Mouse (Mus musculus) granulocyte monocyte progenitor cell, adult 5-6 weeks (primary cell): Measurements from ENCODE around the gene Ifit3b. TPM values are rescaled to one million over a fixed set of nuclear protein-coding genes. Genes with fewer than 3 reads are reported as not detected.

Experiments used
- total RNA-seq, 2 experiments: library from RNA; stranded (forward) in 1 of 2; stranded (reverse) in 1 of 2; fragments of 200-712, 200-1000 nt in 1 of 2; fragments of >200 nt in 1 of 2; fragmentation: Nextera tagmentation in 1 of 2; gene quantifications; 2 replicates each; pipeline ENCODE4 v1.2.3; 2014 to 2017

Ifit3b gene
- total RNA-seq, 2 experiments from 2014 or later: not detected

Other genes with a start within 250 kb of the Ifit3b start
- not detected in 2 replicates for gene Ch25h, start 132.8 kb upstream of the Ifit3b start, total RNA-seq (2014; fragmentation: Nextera tagmentation)
- not detected in 2 replicates for gene Ch25h, start 132.8 kb upstream of the Ifit3b start, total RNA-seq (2017)
- 45.6 and 49.7 TPM in 2 replicates for gene Lipa, start 80.5 kb upstream of the Ifit3b start, total RNA-seq (2014; fragmentation: Nextera tagmentation)
- 31.4 and 33.1 TPM in 2 replicates for gene Lipa, start 80.5 kb upstream of the Ifit3b start, total RNA-seq (2017)
- 8.9 and 9.2 TPM in 2 replicates for gene Ifit2, start 57.3 kb upstream of the Ifit3b start, total RNA-seq (2014; fragmentation: Nextera tagmentation)
- 17.8 and 19.6 TPM in 2 replicates for gene Ifit2, start 57.3 kb upstream of the Ifit3b start, total RNA-seq (2017)
- not detected in 2 replicates for gene Ifit3, start 24.4 kb upstream of the Ifit3b start, total RNA-seq (2014; fragmentation: Nextera tagmentation)
- gene Ifit3, start 24.4 kb upstream of the Ifit3b start, total RNA-seq (2017): 1.1 and 3.5 TPM in 2 replicates
- gene Ifit1bl1, start 6.0 kb upstream of the Ifit3b start, total RNA-seq (2014; fragmentation: Nextera tagmentation): not detected in 2 replicates
- gene Ifit1bl1, start 6.0 kb upstream of the Ifit3b start, total RNA-seq (2017): 0.46 and 0.56 TPM in 2 replicates
- gene Ifit1bl2, start 32.8 kb downstream of the Ifit3b start, total RNA-seq (2014; fragmentation: Nextera tagmentation): not detected in 2 replicates
- gene Ifit1bl2, start 32.8 kb downstream of the Ifit3b start, total RNA-seq (2017): 0.04 and 1.3 TPM in 2 replicates
- gene Ifit1, start 32.9 kb downstream of the Ifit3b start, total RNA-seq (2014; fragmentation: Nextera tagmentation): 0.15 TPM in 1 of 2 replicates, not detected in the other
- 0.05 and 0.73 TPM in 2 replicates for gene Ifit1, start 32.9 kb downstream of the Ifit3b start, total RNA-seq (2017)
- gene Slc16a12, start 139.3 kb downstream of the Ifit3b start, total RNA-seq (2014; fragmentation: Nextera tagmentation): not detected in 2 replicates
- gene Slc16a12, start 139.3 kb downstream of the Ifit3b start, total RNA-seq (2017): 0.10 and 0.17 TPM in 2 replicates